Mouse (Mus musculus) ES-Bruce4 (cell line): ENCODE data around the gene Aff3.

ENCODE experiments used
- CTCF ChIP-seq: IDR thresholded peaks from one replicate; pipeline ENCODE4 v1.8.1; 2011; ENCODE audit warnings: low read depth, low read length
- EP300 ChIP-seq: IDR thresholded peaks from 2 replicates; pipeline ENCODE4 v1.6.1; 2011; ENCODE audit warnings: low read depth, low read length; ENCODE audit not compliant: insufficient read depth

DNA sequence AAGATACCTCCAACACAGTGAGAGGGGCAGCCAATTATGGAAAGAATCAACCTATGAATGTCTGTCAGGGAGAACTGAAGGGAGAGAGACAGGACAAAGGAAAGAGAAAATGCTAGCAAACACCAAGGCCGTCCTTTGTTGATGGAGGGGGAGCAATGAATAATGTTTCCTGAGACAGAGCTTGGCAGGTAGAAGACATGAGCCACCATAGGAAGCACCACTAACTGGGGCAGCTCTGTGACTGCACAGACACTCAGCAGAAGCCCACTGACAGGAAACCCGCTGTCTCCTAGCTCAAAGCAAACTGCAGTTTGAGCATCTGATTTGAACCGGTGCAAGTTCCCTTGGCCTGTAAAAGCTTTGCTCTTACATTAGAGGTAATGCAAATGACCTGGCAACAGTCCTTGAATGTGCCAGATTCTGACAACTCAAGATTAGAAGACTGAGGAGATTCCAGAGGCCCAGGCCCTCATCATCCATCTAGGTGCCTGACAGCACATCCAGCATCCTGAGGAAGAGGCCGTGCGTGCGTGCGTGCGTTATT lies 176.0 kb downstream of the Aff3 start:
- TF ChIP-seq CTCF = no peak
- TF ChIP-seq EP300 = no peak
